Mouse (Mus musculus): ENCODE results near the gene Gm43518. TPM values are rescaled to one million over a fixed set of nuclear protein-coding genes. Genes with fewer than 3 reads are reported as not detected.

The Gm43518 gene
- 1.2 and 2.0 TPM in 2 replicates for polyA plus RNA-seq (2012; rRNA removed)

DNA sequence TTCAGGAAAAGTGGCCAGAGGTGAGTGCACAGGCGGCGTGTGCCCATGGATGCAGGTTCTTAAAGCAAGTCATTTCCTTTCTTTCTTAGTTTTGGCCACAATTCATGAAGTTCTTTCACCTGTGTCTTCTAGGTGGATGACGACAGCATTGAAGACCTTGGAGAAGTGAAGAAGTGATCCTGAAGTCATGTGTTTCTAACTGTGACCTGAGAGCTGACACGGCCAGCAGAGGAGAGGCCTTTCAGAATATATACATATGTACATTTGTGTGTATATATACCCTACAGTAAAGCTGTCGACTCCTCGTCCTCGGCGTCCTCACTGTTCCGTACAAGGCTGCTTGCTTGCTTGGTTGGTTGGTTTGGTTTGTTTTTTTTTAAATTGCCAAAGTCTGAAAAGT lies at the start of gene Gm43518:
Gm43518 (plus strand) TSS at position 301 of the 400 bp plus-strand sequence.

DNA sequence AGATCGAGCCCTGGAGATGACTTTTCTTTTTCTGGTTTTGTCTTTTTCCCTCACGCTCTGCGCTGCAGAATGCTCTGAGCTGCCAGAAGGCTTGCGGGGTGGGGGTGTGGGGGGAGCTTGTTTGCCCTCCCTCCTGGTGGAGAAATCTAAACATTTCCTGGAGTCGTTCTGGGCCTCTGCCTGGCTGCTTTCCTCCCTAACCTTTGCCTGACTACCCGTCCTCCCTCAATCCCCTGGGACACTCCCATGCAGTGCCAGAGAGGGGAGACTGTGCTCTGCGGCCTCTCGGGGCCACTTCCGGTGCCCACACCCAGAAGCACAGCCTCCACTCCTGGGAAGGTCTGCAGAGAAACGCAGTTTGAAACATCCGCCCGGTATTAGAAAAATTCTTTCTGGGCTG lies 47.3 kb upstream of the Gm43518 start, which contains the start of gene Hcar1:
Hcar1 (minus strand) TSS at position 93 of the 400 bp plus-strand sequence.

GRCm38 (mm10) chr5:123906976-123907630 lies 20.1 kb upstream of the Gm43518 start, which contains the start of gene Denr:
TSS of gene Denr (plus strand) at chr5:123907175.

GRCm38 (mm10) chr5:123930508-123930989 lies 3.3 kb downstream of the Gm43518 start, which contains the start of gene Ccdc62:
TSS of gene Ccdc62 (plus strand) at chr5:123930679.

DNA sequence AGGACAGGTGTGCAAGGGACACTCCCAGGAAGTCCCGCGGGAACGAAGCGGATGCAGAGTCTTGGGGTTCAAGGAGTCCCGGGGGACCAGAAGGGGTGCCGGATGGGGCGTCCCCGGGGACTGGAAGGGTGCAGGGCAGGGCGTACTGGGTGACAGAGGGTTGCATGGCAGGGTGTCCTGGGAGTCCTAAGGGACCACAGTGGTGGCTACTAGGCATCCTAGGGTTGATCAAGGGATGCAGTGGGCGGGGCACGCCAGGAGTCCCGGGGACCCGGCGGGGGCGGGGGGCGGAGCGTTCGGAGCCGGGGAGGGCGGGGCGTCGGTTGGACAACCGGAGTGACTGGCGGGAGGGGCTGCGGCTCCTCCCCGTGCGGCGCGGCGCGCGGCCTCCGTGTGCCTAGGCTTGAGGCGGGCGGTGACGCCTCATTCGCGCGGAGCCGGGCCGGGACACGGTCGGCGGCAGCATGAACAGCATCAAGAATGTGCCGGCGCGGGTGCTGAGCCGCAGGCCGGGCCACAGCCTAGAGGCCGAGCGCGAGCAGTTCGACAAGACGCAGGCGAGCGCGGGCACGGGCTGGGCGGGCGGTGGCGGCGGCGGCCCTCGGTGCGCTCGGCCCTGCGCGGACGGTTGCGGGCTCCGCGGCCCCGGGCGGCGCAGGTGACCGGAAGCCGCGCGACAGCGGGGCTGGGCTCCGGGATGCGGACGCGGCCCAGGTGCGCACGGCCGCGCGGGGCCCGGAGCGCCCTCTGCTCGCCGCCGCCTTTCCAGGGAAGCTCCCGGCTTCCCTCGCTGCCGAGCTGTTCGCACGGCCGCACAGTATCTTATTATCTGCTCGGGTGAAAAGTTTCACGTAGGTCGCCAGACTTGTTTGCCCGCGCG lies 46.3 kb downstream of the Gm43518 start, which contains the start of gene Hip1r:
Hip1r (plus strand) TSS at position 330 of the 880 bp plus-strand sequence.

Other genes starting within 250 kb of the Gm43518 start
- gene Clip1, start 242.8 kb upstream of the Gm43518 start, polyA plus RNA-seq (2012; rRNA removed), result 90.5 and 98.9 TPM in 2 replicates
- 76.6 and 77.2 TPM in 2 replicates for gene Zcchc8, start 206.3 kb upstream of the Gm43518 start, polyA plus RNA-seq (2012; rRNA removed)
- 117 and 121 TPM in 2 replicates for gene Rsrc2, start 178.0 kb upstream of the Gm43518 start, polyA plus RNA-seq (2012; rRNA removed)
- 5.1 and 6.6 TPM in 2 replicates for gene Kntc1, start 177.7 kb upstream of the Gm43518 start, polyA plus RNA-seq (2012; rRNA removed)
- gene Hcar2, start 61.9 kb upstream of the Gm43518 start, polyA plus RNA-seq (2012; rRNA removed), result not detected in 2 replicates
- gene Hcar1, start 47.4 kb upstream of the Gm43518 start, polyA plus RNA-seq (2012; rRNA removed), result 0.56 and 0.70 TPM in 2 replicates
- 62.9 and 66.0 TPM in 2 replicates for gene Denr, start 20.2 kb upstream of the Gm43518 start, polyA plus RNA-seq (2012; rRNA removed)
- gene Ccdc62, start 3.3 kb downstream of the Gm43518 start, polyA plus RNA-seq (2012; rRNA removed), result 6.4 and 7.0 TPM in 2 replicates
- gene Hip1r, start 46.2 kb downstream of the Gm43518 start, polyA plus RNA-seq (2012; rRNA removed), result 27.3 and 28.8 TPM in 2 replicates
- gene Vps37b, start 104.9 kb downstream of the Gm43518 start, polyA plus RNA-seq (2012; rRNA removed), result 61.2 and 62.9 TPM in 2 replicates
- gene Abcb9, start 168.4 kb downstream of the Gm43518 start, polyA plus RNA-seq (2012; rRNA removed), result 11.4 and 11.5 TPM in 2 replicates
- 45.7 and 48.0 TPM in 2 replicates for gene Ogfod2, start 184.9 kb downstream of the Gm43518 start, polyA plus RNA-seq (2012; rRNA removed)
- gene Arl6ip4, start 188.7 kb downstream of the Gm43518 start, polyA plus RNA-seq (2012; rRNA removed), result 70.6 and 72.6 TPM in 2 replicates